Mouse (Mus musculus) limb, embryonic 10.5 days (tissue): Measurements from ENCODE around the gene Usp12. TPM values are rescaled to one million over a fixed set of nuclear protein-coding genes. Genes with fewer than 3 reads are reported as not detected.
"Not testable (repeated sequence)": the region's sequence is repeated elsewhere in the genome, so short reads cannot be mapped to it uniquely, and the experiment has no call there.

ENCODE experiments used
- DNase-seq: peaks from one replicate; pipeline ENCODE4 v3.0.0-alpha.2; 2017; ENCODE audit warnings: low spot score
- H3K27ac ChIP-seq: fragments of 300-500 bp; sonication (generic); 2 replicates; pipeline ENCODE4 v1.5.1; 2016; ENCODE audit warnings: mild to moderate bottlenecking
- H3K27me3 ChIP-seq: fragments of 300-500 bp; sonication (generic); 2 replicates; pipeline ENCODE4 v1.6.1; 2016; ENCODE audit warnings: low read depth, mild to moderate bottlenecking; ENCODE audit not compliant: poor library complexity, severe bottlenecking
- H3K36me3 ChIP-seq: fragments of 300-500 bp; sonication (generic); 2 replicates; pipeline ENCODE4 v1.6.1; 2016; ENCODE audit warnings: mild to moderate bottlenecking, moderate library complexity
- H3K4me1 ChIP-seq: fragments of 300-500 bp; sonication (generic); 2 replicates; pipeline ENCODE4 v1.6.1; 2016
- H3K4me3 ChIP-seq: fragments of 300-500 bp; sonication (generic); 2 replicates; pipeline ENCODE4 v1.5.1; 2016; ENCODE audit warnings: mild to moderate bottlenecking, moderate library complexity
- H3K9me3 ChIP-seq: fragments of 300-500 bp; sonication (generic); replicated peaks from 2 replicates; pipeline ENCODE4 v1.6.1; 2016; ENCODE audit warnings: mild to moderate bottlenecking
- WGBS: fragments of 180-500 bp; shearing (Covaris S2); methylation state at CpG from one replicate; pipeline ENCODE4 v1.1.7; 2016; 5-methylcytosine and 5-hydroxymethylcytosine counted together
- polyA plus RNA-seq: library from polyadenylated mRNA; unstranded; fragments of >200 nt; fragmentation: Nextera tagmentation; extraction: Ambion mirVana; gene quantifications from 2 replicates; pipeline ENCODE4 v1.2.1, GENCODE M21; 2016

The Usp12 gene
- polyA plus RNA-seq, 1 experiment from 2014 or later: 13.4 TPM

GRCm38 (mm10) chr5:146757921-146758320 is 36.9 kb downstream of the Usp12 start:
- WGBS: 87% methylated on average over 6 of the region's 6 CpGs
- H3K4me3 ChIP-seq: no peak overlapping the region
- H3K36me3 ChIP-seq: peaks cover 70% of the 10 kb centered on the region
- H3K4me1 ChIP-seq: no peaks in the 10 kb centered on the region
- H3K9me3 ChIP-seq: no peaks in the 10 kb centered on the region
- no peak for DNase-seq
- H3K27me3 ChIP-seq: no peaks in the 10 kb centered on the region
- H3K27ac ChIP-seq: no peak overlapping the region

GRCm38 (mm10) chr5:146757316-146757715 is 37.5 kb downstream of the Usp12 start:
- H3K4me1 ChIP-seq: no peaks in the 10 kb centered on the region
- no peak overlapping the region for H3K27ac ChIP-seq
- 88% methylated on average over 5 of the region's 5 CpGs for WGBS
- no peaks in the 10 kb centered on the region for H3K27me3 ChIP-seq
- H3K9me3 ChIP-seq: no peaks in the 10 kb centered on the region
- H3K4me3 ChIP-seq: no peak overlapping the region
- DNase-seq: no peak
- peaks cover 70% of the 10 kb centered on the region for H3K36me3 ChIP-seq

GRCm38 (mm10) chr5:146753181-146753580 is 41.6 kb downstream of the Usp12 start:
- 96% methylated on average over 8 of the region's 8 CpGs for WGBS
- H3K27ac ChIP-seq: no peak overlapping the region

GRCm38 (mm10) chr5:146750958-146751357 is 43.8 kb downstream of the Usp12 start:
- WGBS: 90% methylated on average over 7 of the region's 7 CpGs

More at GRCm38 (mm10) chr5:146753181-146753580, 41.6 kb downstream of the Usp12 start:
- no peaks in the 10 kb centered on the region for H3K4me1 ChIP-seq
- no peak overlapping the region for H3K4me3 ChIP-seq
- DNase-seq: no peak
- H3K9me3 ChIP-seq: no peaks in the 10 kb centered on the region
- no peaks in the 10 kb centered on the region for H3K27me3 ChIP-seq
- peaks cover 87% of the 10 kb centered on the region for H3K36me3 ChIP-seq

GRCm38 (mm10) chr5:146750273-146750672 is 44.5 kb downstream of the Usp12 start:
- H3K4me3 ChIP-seq: no peak overlapping the region
- 97% methylated on average over 7 of the region's 7 CpGs for WGBS
- DNase-seq: no peak
- no peaks in the 10 kb centered on the region for H3K27me3 ChIP-seq
- H3K4me1 ChIP-seq: no peaks in the 10 kb centered on the region
- H3K9me3 ChIP-seq: no peaks in the 10 kb centered on the region
- H3K27ac ChIP-seq: no peak overlapping the region
- H3K36me3 ChIP-seq: peaks cover 71% of the 10 kb centered on the region

More at GRCm38 (mm10) chr5:146750958-146751357, 43.8 kb downstream of the Usp12 start:
- no peak overlapping the region for H3K27ac ChIP-seq
- DNase-seq: no peak
- H3K36me3 ChIP-seq: peaks cover 77% of the 10 kb centered on the region
- no peaks in the 10 kb centered on the region for H3K27me3 ChIP-seq
- no peaks in the 10 kb centered on the region for H3K4me1 ChIP-seq
- H3K9me3 ChIP-seq: no peaks in the 10 kb centered on the region
- no peak overlapping the region for H3K4me3 ChIP-seq

- H3K4me3 ChIP-seq: no peak overlapping the region
- DNase-seq: no peak
- WGBS: 88% methylated on average over 5 of the region's 5 CpGs
- no peaks in the 10 kb centered on the region for H3K4me1 ChIP-seq
- no peak overlapping the region for H3K27ac ChIP-seq
- H3K27me3 ChIP-seq: no peaks in the 10 kb centered on the region
- H3K9me3 ChIP-seq: no peaks in the 10 kb centered on the region
- H3K36me3 ChIP-seq: peaks cover 68% of the 10 kb centered on the region
Observed at GRCm38 (mm10) chr5:146749857-146750256, 44.9 kb downstream of the Usp12 start.

GRCm38 (mm10) chr5:146736970-146737495 is 57.8 kb downstream of the Usp12 start:
- H3K4me3 ChIP-seq: no peak overlapping the region
- peaks cover 60% of the 10 kb centered on the region for H3K36me3 ChIP-seq
- no peak overlapping the region for H3K27ac ChIP-seq
- no peaks in the 10 kb centered on the region for H3K9me3 ChIP-seq
- 91% methylated on average over 9 of the region's 9 CpGs for WGBS
- H3K4me1 ChIP-seq: peaks cover 14% of the 10 kb centered on the region
- no peak for DNase-seq
- H3K27me3 ChIP-seq: no peaks in the 10 kb centered on the region

- peaks cover 14% of the 10 kb centered on the region for H3K4me1 ChIP-seq
- WGBS: 87% methylated on average over 18 of the region's 18 CpGs
- no peak for DNase-seq
- H3K4me3 ChIP-seq: no peak overlapping the region
- no peak overlapping the region for H3K27ac ChIP-seq
- no peaks in the 10 kb centered on the region for H3K9me3 ChIP-seq
- H3K36me3 ChIP-seq: peaks cover 58% of the 10 kb centered on the region
- H3K27me3 ChIP-seq: no peaks in the 10 kb centered on the region
Observed at GRCm38 (mm10) chr5:146736348-146736747, 58.5 kb downstream of the Usp12 start.

GRCm38 (mm10) chr5:146735054-146735453 is 59.8 kb downstream of the Usp12 start:
- peaks cover 14% of the 10 kb centered on the region for H3K4me1 ChIP-seq
- not testable (repeated sequence) for H3K9me3 ChIP-seq, H3K27me3 ChIP-seq, DNase-seq, H3K4me3 ChIP-seq, H3K27ac ChIP-seq
- H3K36me3 ChIP-seq: peaks cover 46% of the 10 kb centered on the region
- WGBS: 90% methylated on average over 1 of the region's 9 CpGs

- no peak for DNase-seq
- no peak overlapping the region for H3K4me3 ChIP-seq
- peaks cover 36% of the 10 kb centered on the region for H3K36me3 ChIP-seq
- H3K4me1 ChIP-seq: peaks cover 14% of the 10 kb centered on the region
- 0 out of 2 replicates have a peak overlapping the region, but pooled peaks have one; percentile 2 for H3K27ac ChIP-seq
- no peaks in the 10 kb centered on the region for H3K9me3 ChIP-seq
- no peaks in the 10 kb centered on the region for H3K27me3 ChIP-seq
- 77% methylated on average over 12 of the region's 12 CpGs for WGBS
Observed at GRCm38 (mm10) chr5:146733888-146734640, 60.7 kb downstream of the Usp12 start.

GRCm38 (mm10) chr5:146733372-146733771 is 61.4 kb downstream of the Usp12 start:
- WGBS: 77% methylated on average over 7 of the region's 7 CpGs
- no peak overlapping the region for H3K27ac ChIP-seq
- DNase-seq: no peak

GRCm38 (mm10) chr5:146727006-146727405 is 67.8 kb downstream of the Usp12 start:
- DNase-seq: no peak
- Histone ChIP-seq H3K9me3 (no peaks in the 10 kb centered on the region), H3K27ac (no peak overlapping the region), H3K4me1 (peaks cover 7% of the 10 kb centered on the region), H3K36me3 (no peaks in the 10 kb centered on the region; the same call in 1 of the 2 replicates), H3K27me3 (no peaks in the 10 kb centered on the region), H3K4me3 (no peak overlapping the region)
- 87% methylated on average over 4 of the region's 4 CpGs for WGBS

More at GRCm38 (mm10) chr5:146733372-146733771, 61.4 kb downstream of the Usp12 start:
- H3K9me3 ChIP-seq: no peaks in the 10 kb centered on the region
- H3K4me1 ChIP-seq: peaks cover 14% of the 10 kb centered on the region
- peaks cover 30% of the 10 kb centered on the region for H3K36me3 ChIP-seq
- no peaks in the 10 kb centered on the region for H3K27me3 ChIP-seq
- no peak overlapping the region for H3K4me3 ChIP-seq

- H3K36me3 ChIP-seq: no peaks in the 10 kb centered on the region
- no peaks in the 10 kb centered on the region for H3K9me3 ChIP-seq
- WGBS: 45% methylated on average over 3 of the region's 3 CpGs
- no peak overlapping the region for H3K27ac ChIP-seq
- peaks cover 12% of the 10 kb centered on the region for H3K4me1 ChIP-seq
- no peak overlapping the region for H3K4me3 ChIP-seq
- no peak for DNase-seq
- no peaks in the 10 kb centered on the region for H3K27me3 ChIP-seq
Observed at GRCm38 (mm10) chr5:146724956-146725355, 69.8 kb downstream of the Usp12 start.
